Mouse (Mus musculus) heart, postnatal 0 days (tissue): ENCODE measurements around the gene Cx3cr1. TPM values are rescaled to one million over a fixed set of nuclear protein-coding genes. Genes with fewer than 3 reads are reported as not detected.

Source experiments
- ATAC-seq: fragments of 200-750 bp; cut with Nextera tagmentation; 2 replicates; pipeline ENCODE4 v1.8.0; 2017; ENCODE audit warnings: low read depth, moderate number of reproducible peaks, moderate library complexity; ENCODE audit not compliant: insufficient read depth
- DNase-seq: peaks from one replicate; pipeline ENCODE4 v3.0.0-alpha.2; 2016; ENCODE audit warnings: low spot score
- H3K27ac ChIP-seq: fragments of 300-500 bp; sonication (generic); 2 replicates; pipeline ENCODE4 v1.5.1; 2014; ENCODE audit warnings: low read depth, mild to moderate bottlenecking
- H3K27me3 ChIP-seq: fragments of 300-500 bp; sonication (generic); 2 replicates; pipeline ENCODE4 v1.6.1; 2014; ENCODE audit warnings: low read length, mixed read lengths; ENCODE audit not compliant: control insufficient read depth, insufficient read depth
- H3K36me3 ChIP-seq: fragments of 300-500 bp; sonication (generic); replicated peaks from 2 replicates; pipeline ENCODE4 v1.6.1; 2014; ENCODE audit warnings: low read length, mixed read lengths; ENCODE audit not compliant: control insufficient read depth, insufficient read depth
- H3K4me1 ChIP-seq: fragments of 300-500 bp; sonication (generic); 2 replicates; pipeline ENCODE4 v1.6.1; 2014; ENCODE audit warnings: antibody characterized with exemption; ENCODE audit not compliant: control insufficient read depth, insufficient read depth
- H3K4me2 ChIP-seq: fragments of 300-500 bp; sonication (generic); 2 replicates; pipeline ENCODE4 v1.6.1; 2014; ENCODE audit warnings: low read depth, mild to moderate bottlenecking, low read length, moderate library complexity
- H3K4me3 ChIP-seq: fragments of 300-500 bp; sonication (generic); 2 replicates; pipeline ENCODE4 v1.5.1; 2014; ENCODE audit warnings: low read depth, low read length
- H3K9ac ChIP-seq: fragments of 300-500 bp; sonication (generic); replicated peaks from 2 replicates; pipeline ENCODE4 v1.6.1; 2014; ENCODE audit warnings: low read depth, low read length, mixed read lengths
- H3K9me3 ChIP-seq: fragments of 300-500 bp; sonication (generic); replicated peaks from 2 replicates; pipeline ENCODE4 v1.6.1; 2016; ENCODE audit warnings: low read length; ENCODE audit not compliant: control insufficient read depth
- CTCF ChIP-seq: IDR thresholded peaks from 2 replicates; pipeline ENCODE4 v1.5.1; 2016; ENCODE audit warnings: antibody characterized with exemption, control low read depth, low read depth
- EP300 ChIP-seq: IDR thresholded peaks from 2 replicates; pipeline ENCODE4 v1.6.1; 2016; ENCODE audit warnings: antibody characterized with exemption, low read depth
- WGBS: fragments of 180-500 bp; shearing (Covaris S2); extraction: QIAGEN DNeasy Blood & Tissue Kit; methylation state at CpG from one replicate; pipeline ENCODE4 v1.1.7; 2014; 5-methylcytosine and 5-hydroxymethylcytosine counted together
- polyA plus RNA-seq: library from polyadenylated mRNA; unstranded; fragments of >200 nt; fragmentation: Nextera tagmentation; extraction: Ambion mirVana; gene quantifications from 2 replicates; pipeline ENCODE4 v1.2.1, GENCODE M21; 2015
- total RNA-seq: library from RNA; depleted of rRNA; stranded (reverse); fragments of >200 nt; gene quantifications from 2 replicates; pipeline ENCODE4 v1.2.3, GENCODE M21; 2014; ENCODE audit warnings: low replicate concordance

Cx3cr1 gene
- total and polyA plus RNA-seq, 2 experiments from 2014 or later, result 4.7 to 5.2 TPM

- no peak overlapping the region for H3K4me3 ChIP-seq
- H3K4me2 ChIP-seq, result no peak overlapping the region
- DNase-seq (no peak), ATAC-seq (peak; percentile 9; the same call in 1 of the 2 replicates)
- H3K36me3 ChIP-seq, result peaks cover 36% of the 10 kb centered on the region
- WGBS, result 65% methylated on average over 7 of the region's 7 CpGs
- H3K27ac ChIP-seq, result peak overlapping the region; percentile 74
- no peaks in the 10 kb centered on the region for H3K9me3 ChIP-seq
- peaks cover 17% of the 10 kb centered on the region for H3K4me1 ChIP-seq
- no peak overlapping the region for H3K9ac ChIP-seq
- H3K27me3 ChIP-seq, result no peaks in the 10 kb centered on the region
- TF ChIP-seq EP300 (no peak), CTCF (no peak)
Observed at GRCm38 (mm10) chr9:119969811-119970210, 99.9 kb downstream of the Cx3cr1 start.

DNA sequence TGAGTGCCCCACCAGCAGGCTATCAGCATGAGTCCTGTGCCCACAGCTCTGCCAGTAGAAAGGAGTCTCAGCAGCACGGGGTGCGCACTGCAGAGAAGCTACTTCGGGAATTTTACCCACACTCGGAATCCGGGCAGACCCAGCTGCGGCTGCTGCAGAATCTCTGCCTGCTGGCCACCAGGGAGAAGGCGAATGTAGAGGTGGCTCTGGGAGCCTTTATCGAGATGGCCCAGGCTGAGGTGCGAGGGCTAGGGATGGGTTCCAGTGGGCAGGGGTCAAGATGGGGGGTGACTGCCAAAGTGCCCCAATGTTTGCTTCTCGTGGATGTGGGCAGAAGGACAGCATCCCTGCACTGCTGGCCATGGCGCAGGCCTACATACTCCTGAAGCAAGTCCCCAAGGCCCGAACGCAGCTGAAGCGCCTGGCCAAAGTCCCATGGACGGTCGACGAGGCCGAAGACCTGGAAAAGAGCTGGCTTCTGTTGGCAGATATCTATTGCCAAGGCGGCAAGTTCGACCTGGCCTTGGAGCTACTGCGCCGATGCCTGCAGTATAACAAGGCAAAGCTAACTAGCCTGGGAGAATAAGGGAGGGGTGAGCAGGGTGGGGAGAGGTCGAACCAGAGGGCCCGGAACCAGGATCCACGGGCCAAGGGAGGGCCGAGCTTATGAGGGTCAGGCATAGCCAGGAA is 103.3 kb downstream of the Cx3cr1 start:
- Histone ChIP-seq H3K4me1 (peaks cover 26% of the 10 kb centered on the region), H3K9me3 (no peaks in the 10 kb centered on the region), H3K9ac (no peak overlapping the region), H3K4me2 (no peak overlapping the region), H3K27ac (no peak overlapping the region), H3K27me3 (no peaks in the 10 kb centered on the region), H3K36me3 (peaks cover 3% of the 10 kb centered on the region), H3K4me3 (no peak overlapping the region)
- no peak for DNase-seq
- no peak for ATAC-seq
- no peak for TF ChIP-seq CTCF
- TF ChIP-seq EP300, result no peak
- WGBS, result 88% methylated on average over 26 of the region's 26 CpGs

DNA sequence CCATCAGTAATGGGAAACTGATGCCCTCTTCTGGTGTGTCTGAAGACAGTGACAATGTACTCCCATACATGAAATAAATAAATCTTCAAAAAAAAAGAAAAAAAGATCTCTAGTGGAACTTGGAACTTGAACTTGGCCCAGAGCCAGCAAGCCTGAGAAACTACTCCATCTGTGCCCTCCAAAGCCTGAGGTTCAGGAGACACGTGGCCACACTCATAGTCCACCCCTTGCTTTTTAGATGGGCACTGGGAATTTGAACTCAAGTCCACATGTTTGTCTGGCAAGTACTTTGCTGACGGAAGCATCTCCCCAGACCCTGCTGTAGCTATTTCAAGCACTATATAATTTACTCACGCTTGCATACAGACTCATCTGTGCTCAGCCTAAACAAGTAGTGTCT is 104.5 kb downstream of the Cx3cr1 start:
- Histone ChIP-seq H3K4me3 (no peak overlapping the region), H3K9ac (no peak overlapping the region), H3K4me2 (no peak overlapping the region), H3K27me3 (no peaks in the 10 kb centered on the region), H3K4me1 (peaks cover 16% of the 10 kb centered on the region), H3K36me3 (no peaks in the 10 kb centered on the region), H3K27ac (no peak overlapping the region), H3K9me3 (no peaks in the 10 kb centered on the region)
- 61% methylated on average over 3 of the region's 3 CpGs for WGBS
- ATAC-seq (no peak), DNase-seq (no peak)
- TF ChIP-seq EP300, result no peak
- no peak for TF ChIP-seq CTCF

GRCm38 (mm10) chr9:119964206-119964605 is 105.5 kb downstream of the Cx3cr1 start:
- Histone ChIP-seq H3K4me1 (peaks cover 9% of the 10 kb centered on the region), H3K27me3 (no peaks in the 10 kb centered on the region), H3K27ac (peak overlapping the region; percentile 74), H3K4me3 (no peak overlapping the region), H3K9me3 (no peaks in the 10 kb centered on the region), H3K4me2 (no peak overlapping the region), H3K9ac (no peak overlapping the region), H3K36me3 (no peaks in the 10 kb centered on the region)
- 61% methylated on average over 3 of the region's 3 CpGs for WGBS
- TF ChIP-seq CTCF (no peak), EP300 (peak; percentile 82; the same call in 1 of the 2 replicates)
- peak; percentile 48 for ATAC-seq
- DNase-seq, result peak; percentile 44

DNA sequence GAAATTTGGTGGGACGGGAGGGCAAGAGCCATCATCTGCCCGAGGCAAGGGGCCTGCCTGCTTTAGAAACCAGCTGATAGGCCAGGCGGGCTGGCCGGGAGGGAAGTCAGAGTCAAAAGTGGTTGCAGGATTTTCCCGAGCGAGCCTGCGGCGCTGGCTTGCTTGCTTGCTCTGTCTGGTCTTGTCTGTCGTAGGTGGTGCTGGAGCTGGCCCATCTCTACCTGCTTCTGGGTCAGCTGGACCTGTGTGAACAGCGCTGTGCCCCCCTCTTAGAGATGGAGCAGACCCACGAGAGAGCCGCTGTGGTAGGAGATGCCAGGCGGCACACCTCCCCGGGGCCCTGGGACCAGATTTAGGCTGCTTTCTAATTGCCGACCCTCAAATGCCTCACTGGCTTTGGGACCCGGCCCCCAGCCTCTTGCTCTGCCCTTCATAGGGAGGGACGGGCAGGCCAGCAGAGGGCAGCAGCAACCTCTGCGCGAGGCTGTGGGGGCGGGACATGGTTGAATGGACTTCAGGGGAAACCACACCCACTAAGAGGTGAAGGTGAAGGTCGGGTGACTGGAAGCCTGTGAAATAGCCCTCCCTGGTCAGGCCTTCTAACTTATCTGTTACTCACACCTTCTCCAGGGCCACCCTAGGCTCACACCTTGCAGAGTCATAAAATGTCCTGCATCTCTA is 106.6 kb downstream of the Cx3cr1 start:
- H3K36me3 ChIP-seq, result no peaks in the 10 kb centered on the region
- no peaks in the 10 kb centered on the region for H3K9me3 ChIP-seq
- no peaks in the 10 kb centered on the region for H3K27me3 ChIP-seq
- WGBS, result 7% methylated on average over 21 of the region's 21 CpGs
- TF ChIP-seq EP300 (no peak), CTCF (peak; percentile 97)
- peak; percentile 88 for ATAC-seq
- H3K4me1 ChIP-seq, result peaks cover 9% of the 10 kb centered on the region
- DNase-seq, result peak; percentile 92
- H3K4me2 ChIP-seq, result peak overlapping the region; percentile 54
- H3K9ac ChIP-seq, result peak overlapping the region; percentile 38; the same call in 1 of the 2 replicates
- H3K4me3 ChIP-seq, result peak overlapping the region; percentile 31
- H3K27ac ChIP-seq, result peak overlapping the region; percentile 74; the same call in 1 of the 2 replicates
